Mouse (Mus musculus): ENCODE measurements around the gene C1qtnf5.

DNA sequence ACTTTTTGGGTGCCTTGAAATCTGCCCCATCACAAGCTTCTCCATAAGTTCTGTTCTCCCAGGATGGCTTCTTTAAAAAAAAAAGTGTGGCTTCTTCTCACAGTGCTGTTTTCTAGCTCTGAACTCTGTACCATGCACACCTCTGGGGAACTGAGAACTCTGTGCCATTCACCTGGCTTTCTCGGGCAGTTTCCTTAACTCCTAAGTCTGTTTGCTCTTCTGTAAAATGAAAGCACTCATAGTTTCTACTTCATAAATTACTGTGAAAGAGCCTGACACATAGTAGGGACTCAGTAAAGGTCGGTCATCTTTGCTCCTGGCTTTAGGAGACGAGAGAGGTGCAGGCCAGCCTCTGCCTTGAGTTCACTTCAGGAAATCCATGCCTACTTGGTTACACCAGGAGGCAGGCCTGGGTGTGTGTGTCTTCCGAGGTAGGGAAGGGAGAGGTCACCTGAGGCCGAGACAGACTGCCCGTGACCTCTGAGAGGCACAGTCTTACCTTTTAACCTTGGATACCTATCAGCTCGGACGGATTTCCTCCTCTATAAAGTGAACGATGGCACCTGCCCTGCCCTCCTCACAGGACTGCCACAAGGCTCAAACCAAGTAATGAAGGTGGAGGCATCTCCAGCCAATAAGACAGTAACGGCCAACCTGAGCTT, 28.8 kb upstream of the C1qtnf5 start:
- TF ChIP-seq CTCF (IDR thresholded peaks at IDR 0.05), result no peak
- no peak for TF ChIP-seq EP300 (IDR thresholded peaks at IDR 0.05)

All from lung, postnatal 0 days (tissue).